Mouse (Mus musculus) C2C12 (cell line): ENCODE results near the gene Plod1. TPM values are rescaled to one million over a fixed set of nuclear protein-coding genes. Genes with fewer than 3 reads are reported as not detected.

Source experiments
- H3K27me3 ChIP-seq: one replicate; pipeline ENCODE4 v1.6.1; 2011; ENCODE audit not compliant: control insufficient read depth, insufficient read depth, insufficient read length
- H3K36me3 ChIP-seq: one replicate; pipeline ENCODE4 v1.6.1; 2011; ENCODE audit not compliant: control insufficient read depth, insufficient read depth
- H3K4me3 ChIP-seq: one replicate; pipeline ENCODE4 v1.5.1; 2011; ENCODE audit warnings: mild to moderate bottlenecking, control low read depth; ENCODE audit not compliant: poor library complexity, insufficient read depth, severe bottlenecking
- H3K79me2 ChIP-seq: one replicate; pipeline ENCODE4 v1.6.1; 2011; ENCODE audit not compliant: control insufficient read depth, insufficient read depth
- H3K79me3 ChIP-seq: one replicate; pipeline ENCODE4 v1.6.1; 2011; ENCODE audit warnings: low read depth, control low read depth
- H3ac ChIP-seq: one replicate; pipeline ENCODE3; 2011; ENCODE audit warnings: low read depth; ENCODE audit not compliant: control insufficient read depth, insufficient read length
- CEBPB ChIP-seq: IDR thresholded peaks from one replicate; pipeline ENCODE4 v1.6.1; 2011; ENCODE audit warnings: low read depth, mild to moderate bottlenecking, control low read depth, moderate library complexity
- CTCF ChIP-seq: IDR thresholded peaks from one replicate; pipeline ENCODE4 v1.5.1; 2011; ENCODE audit not compliant: control insufficient read depth, insufficient read depth, insufficient read length
- FOSL1 ChIP-seq: IDR thresholded peaks from one replicate; pipeline ENCODE4 v1.8.0; 2011; ENCODE audit warnings: mild to moderate bottlenecking, low read length; ENCODE audit not compliant: poor library complexity, insufficient read depth, severe bottlenecking
- MAX ChIP-seq: IDR thresholded peaks from one replicate; pipeline ENCODE4 v1.6.1; 2011; ENCODE audit warnings: mild to moderate bottlenecking, control low read depth
- MYOD1 ChIP-seq: IDR thresholded peaks from one replicate; pipeline ENCODE4 v1.6.1; 2011; ENCODE audit warnings: low read depth; ENCODE audit not compliant: control insufficient read depth, insufficient read length
- MYOG ChIP-seq: IDR thresholded peaks from one replicate; pipeline ENCODE4 v1.6.1; 2011; ENCODE audit not compliant: control insufficient read depth, insufficient read length; ENCODE audit errors: extremely low read depth
- USF1 ChIP-seq: IDR thresholded peaks from one replicate; pipeline ENCODE4 v1.6.1; 2011; ENCODE audit warnings: low read depth, mild to moderate bottlenecking, control low read depth, moderate library complexity
- polyA plus RNA-seq: library from polyadenylated mRNA; unstranded; fragments of >200 nt; fragmentation: generic; extraction: Trizol; gene quantifications from one replicate; pipeline ENCODE4 v1.2.1, GENCODE M21; 2012; ENCODE audit warnings: missing spikeins

Plod1 gene
- polyA plus RNA-seq, 1 experiment, result 49.2 TPM

- Histone ChIP-seq H3ac (no peak overlapping the region), H3K4me3 (no peak overlapping the region), H3K36me3 (peaks cover 71% of the 10 kb centered on the region), H3K79me3 (no peaks in the 10 kb centered on the region), H3K79me2 (peaks cover 31% of the 10 kb centered on the region), H3K27me3 (no peaks in the 10 kb centered on the region)
- TF ChIP-seq MYOG, result no peak
- no peak for TF ChIP-seq FOSL1
- TF ChIP-seq CEBPB, result no peak
- no peak for TF ChIP-seq MYOD1
- no peak for TF ChIP-seq USF1
- no peak for TF ChIP-seq CTCF
- TF ChIP-seq MAX, result no peak
These were observed 40.7 kb downstream of the Plod1 start for GRCm38 (mm10) chr4:147895815-147896330.

- Histone ChIP-seq H3ac (no peak overlapping the region), H3K27me3 (no peaks in the 10 kb centered on the region), H3K79me2 (no peaks in the 10 kb centered on the region), H3K4me3 (no peak overlapping the region), H3K79me3 (no peaks in the 10 kb centered on the region), H3K36me3 (peaks cover 58% of the 10 kb centered on the region)
- TF ChIP-seq FOSL1 (no peak), CTCF (no peak), MYOG (no peak), USF1 (no peak), CEBPB (no peak), MYOD1 (no peak), MAX (no peak)
These were observed 46.2 kb downstream of the Plod1 start for GRCm38 (mm10) chr4:147890341-147890740.

- H3K27me3 ChIP-seq, result no peaks in the 10 kb centered on the region
- no peak overlapping the region for H3ac ChIP-seq
- no peak overlapping the region for H3K4me3 ChIP-seq
- no peaks in the 10 kb centered on the region for H3K79me3 ChIP-seq
- TF ChIP-seq FOSL1, result no peak
- TF ChIP-seq CEBPB, result no peak
- TF ChIP-seq MYOG, result no peak
- no peak for TF ChIP-seq USF1
- no peak for TF ChIP-seq CTCF
- no peak for TF ChIP-seq MYOD1
- no peak for TF ChIP-seq MAX
- H3K36me3 ChIP-seq, result peaks cover 70% of the 10 kb centered on the region
- no peaks in the 10 kb centered on the region for H3K79me2 ChIP-seq
These were observed 48.3 kb downstream of the Plod1 start for GRCm38 (mm10) chr4:147888237-147888636.

DNA sequence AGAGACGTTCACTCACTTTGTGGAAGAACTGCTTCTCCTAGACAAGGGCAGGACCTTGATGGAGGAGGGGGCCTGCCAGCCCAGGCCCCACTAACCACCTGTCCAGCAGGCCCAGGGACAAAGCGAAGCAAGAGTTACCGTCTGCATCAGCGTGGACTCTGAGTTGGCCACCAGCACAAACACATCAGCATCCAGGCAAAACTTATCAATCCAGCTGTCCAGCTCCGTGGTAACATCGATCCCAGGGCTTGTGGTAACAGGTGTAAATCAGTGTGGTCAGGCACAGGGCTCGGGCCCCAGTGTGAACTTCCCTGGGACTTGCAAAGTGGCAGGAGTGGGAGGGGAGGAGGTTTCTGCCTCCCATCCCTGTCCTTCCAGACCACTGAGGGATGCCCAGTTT lies 49.3 kb downstream of the Plod1 start:
- no peak for TF ChIP-seq CTCF
- TF ChIP-seq CEBPB, result no peak
- no peak for TF ChIP-seq MAX
- no peak for TF ChIP-seq MYOG
- TF ChIP-seq MYOD1, result no peak
- no peak for TF ChIP-seq FOSL1
- TF ChIP-seq USF1, result no peak
- Histone ChIP-seq H3K4me3 (no peak overlapping the region), H3K27me3 (no peaks in the 10 kb centered on the region), H3K79me3 (no peaks in the 10 kb centered on the region), H3K36me3 (peaks cover 72% of the 10 kb centered on the region), H3ac (no peak overlapping the region), H3K79me2 (no peaks in the 10 kb centered on the region)

- Histone ChIP-seq H3K4me3 (no peak overlapping the region), H3ac (no peak overlapping the region), H3K36me3 (peaks cover 79% of the 10 kb centered on the region), H3K27me3 (no peaks in the 10 kb centered on the region), H3K79me2 (no peaks in the 10 kb centered on the region), H3K79me3 (no peaks in the 10 kb centered on the region)
- no peak for TF ChIP-seq CEBPB
- TF ChIP-seq USF1, result no peak
- no peak for TF ChIP-seq CTCF
- TF ChIP-seq FOSL1, result no peak
- TF ChIP-seq MYOD1, result no peak
- TF ChIP-seq MYOG, result no peak
- no peak for TF ChIP-seq MAX
These were observed 50.4 kb downstream of the Plod1 start for GRCm38 (mm10) chr4:147886158-147886557.

- Histone ChIP-seq H3ac (no peak overlapping the region), H3K36me3 (peaks cover 80% of the 10 kb centered on the region), H3K27me3 (no peaks in the 10 kb centered on the region), H3K79me2 (no peaks in the 10 kb centered on the region), H3K79me3 (no peaks in the 10 kb centered on the region), H3K4me3 (no peak overlapping the region)
- no peak for TF ChIP-seq MAX
- no peak for TF ChIP-seq MYOD1
- no peak for TF ChIP-seq USF1
- no peak for TF ChIP-seq CEBPB
- no peak for TF ChIP-seq MYOG
- no peak for TF ChIP-seq FOSL1
- no peak for TF ChIP-seq CTCF
These were observed 52.4 kb downstream of the Plod1 start for GRCm38 (mm10) chr4:147884138-147884537.
